Mouse (Mus musculus) heart, adult 8-10 months (tissue): ENCODE results near the gene Ifi209. TPM values are rescaled to one million over a fixed set of nuclear protein-coding genes. Genes with fewer than 3 reads are reported as not detected.
"Not testable (repeated sequence)": the region's sequence is repeated elsewhere in the genome, so short reads cannot be mapped to it uniquely, and the experiment has no call there.

Source experiments
- DNase-seq: peaks from one replicate; pipeline ENCODE4 v3.0.0; 2022; ENCODE audit warnings: low spot score
- microRNA-seq: library from miRNA; unstranded; fragments of <30 nt; microRNA quantifications from one replicate; pipeline ENCODE4 v1.2.0, GENCODE M21; 2022
- total RNA-seq, 4 experiments: library from RNA; stranded (reverse); gene quantifications; 2 replicates each; pipeline ENCODE4 v1.2.4; 2022

The Ifi209 gene
- total RNA-seq = under 1 TPM; 0.24 to 0.49 (median 0.34) TPM

GRCm38 (mm10) chr1:173630622-173631021 is at the start of gene Ifi209:
Gene Ifi209 (plus strand): TSS chr1:173630917.
- not testable (repeated sequence) for DNase-seq

- DNase-seq = not testable (repeated sequence)
These were observed 41.0 kb upstream of the Ifi209 start for GRCm38 (mm10) chr1:173589698-173590097.

DNA sequence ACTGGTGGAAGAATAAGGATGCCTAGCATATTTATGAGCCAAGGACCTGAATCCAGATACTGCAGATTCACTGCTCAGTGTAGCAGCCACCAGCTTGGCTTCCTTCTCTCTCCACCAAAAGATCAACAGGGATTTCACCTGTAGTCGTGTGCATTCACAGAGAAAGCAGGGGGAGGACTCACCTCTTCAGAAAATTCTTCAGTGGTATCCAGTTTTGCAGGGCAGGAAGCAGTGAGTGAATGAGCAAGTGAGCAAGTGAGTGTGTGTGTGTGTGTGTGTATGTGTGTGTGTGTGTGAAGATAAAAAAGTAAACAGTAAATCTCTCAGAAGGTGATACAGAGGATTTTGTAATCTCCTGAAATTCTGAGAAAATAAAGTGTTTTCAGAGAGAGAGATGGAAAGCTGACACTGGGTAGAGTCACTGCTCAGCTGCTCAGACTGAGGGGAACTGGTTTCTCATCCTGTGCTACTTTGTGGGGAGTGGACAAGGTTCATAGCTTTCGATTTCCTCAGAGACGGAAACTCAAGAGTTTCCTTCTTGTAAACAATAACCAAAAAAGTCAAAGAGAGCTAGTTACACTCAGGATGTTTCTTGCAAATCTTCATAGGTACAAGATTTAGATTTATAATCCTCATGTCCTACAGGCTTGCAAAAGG is 31.8 kb upstream of the Ifi209 start, which contains the start of gene Ifi213:
TSS of gene Ifi213 (minus strand) at position 437 of the 657 bp plus-strand sequence.
- DNase-seq = not testable (repeated sequence)

GRCm38 (mm10) chr1:173610291-173610690 is 20.4 kb upstream of the Ifi209 start:
- not testable (repeated sequence) for DNase-seq

DNA sequence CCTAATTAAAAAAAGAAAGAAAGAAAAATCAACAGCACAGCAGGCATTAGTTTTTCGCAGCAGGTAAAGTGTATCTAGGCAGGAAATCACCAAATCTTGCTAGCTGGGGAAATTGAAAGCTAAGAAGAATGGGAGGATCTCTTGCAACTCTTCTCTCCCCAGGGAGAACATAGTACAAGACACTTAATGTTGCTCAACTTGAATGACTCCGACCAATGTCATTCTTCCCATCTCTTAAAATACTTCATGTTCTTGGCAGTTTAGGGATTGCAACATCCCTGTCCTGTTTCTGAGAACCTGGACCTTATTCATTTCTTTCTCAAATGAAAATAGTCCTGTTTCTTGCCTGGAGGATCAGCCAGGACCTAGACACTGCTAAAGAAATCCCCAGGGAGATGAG is 8.5 kb upstream of the Ifi209 start:
- DNase-seq = peak; percentile 63

DNA sequence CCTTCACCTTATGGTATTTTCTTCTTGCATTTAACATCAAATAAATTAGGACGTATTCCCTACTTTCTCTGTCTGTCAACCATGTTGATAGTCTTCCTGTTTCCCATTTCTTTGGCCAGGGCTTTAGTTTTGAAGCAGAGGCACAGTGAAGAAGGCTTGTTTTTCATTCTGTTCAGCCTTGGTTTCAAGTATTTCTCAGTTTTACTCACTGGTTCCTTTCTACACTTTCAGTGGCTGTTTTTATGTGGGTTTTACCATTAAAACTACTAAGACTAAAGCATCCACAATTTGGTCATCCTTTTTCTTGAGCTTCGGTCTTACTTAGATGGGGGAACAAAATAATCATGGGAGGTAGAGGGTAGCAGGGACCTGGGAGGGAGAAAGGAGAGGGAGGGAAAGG is 6.7 kb upstream of the Ifi209 start:
- no peak for DNase-seq

DNA sequence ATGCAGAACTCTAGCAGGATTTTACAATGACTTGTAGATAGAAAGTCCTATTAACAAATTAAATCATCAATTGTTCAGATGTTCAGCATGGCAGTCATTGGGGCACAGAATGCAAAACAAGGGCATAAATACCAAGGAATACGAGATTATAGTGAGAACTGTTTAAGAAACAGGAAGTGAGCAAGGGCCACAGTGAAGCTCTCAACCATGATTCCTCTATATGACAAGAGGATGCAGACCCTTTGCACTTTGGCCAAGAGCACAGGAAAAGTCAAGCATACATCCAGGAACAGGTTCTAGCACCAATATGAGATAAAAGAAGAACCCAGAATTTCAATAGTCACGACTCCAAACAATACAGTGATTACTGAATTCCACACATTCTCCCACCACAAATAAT is 4.0 kb upstream of the Ifi209 start:
- no peak for DNase-seq

- no peak for DNase-seq
These were observed 3.4 kb downstream of the Ifi209 start for GRCm38 (mm10) chr1:173633969-173634645.

DNA sequence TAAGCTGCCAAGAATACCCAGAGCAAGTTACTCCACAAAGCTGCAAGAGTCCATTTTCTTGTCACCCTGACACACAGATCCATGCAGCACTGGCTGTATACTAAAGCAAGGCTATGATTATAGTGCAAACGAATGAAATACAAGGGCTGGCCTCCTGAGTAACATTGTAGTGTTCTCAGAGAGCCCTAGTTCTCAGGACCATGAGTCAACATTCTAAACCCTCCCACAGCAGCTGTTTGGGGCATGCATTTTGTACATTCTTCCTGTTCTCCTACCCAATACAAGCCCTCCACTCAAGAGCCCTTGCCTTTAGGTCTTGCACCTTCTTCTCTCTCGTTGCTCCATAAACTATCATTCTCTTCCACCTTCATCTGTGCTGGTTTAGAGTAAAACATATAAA is 14.7 kb downstream of the Ifi209 start:
- DNase-seq = no peak

- peak; percentile 4 for DNase-seq
These were observed 27.3 kb downstream of the Ifi209 start for GRCm38 (mm10) chr1:173657973-173658372.

GRCm38 (mm10) chr1:173673458-173674097 is 42.9 kb downstream of the Ifi209 start, which contains the start of gene Ifi208:
Gene Ifi208 (plus strand): TSS chr1:173673675.
- peak; percentile 3 for DNase-seq

GRCm38 (mm10) chr1:173678605-173679004 is 47.9 kb downstream of the Ifi209 start:
- not testable (repeated sequence) for DNase-seq

- DNase-seq = peak; percentile 2
These were observed 63.6 kb downstream of the Ifi209 start for GRCm38 (mm10) chr1:173694270-173694669.

Small RNAs within 50 kb of the gene (microRNA-seq; reads per million reads assigned to microRNA genes)
- not detected for gene Gm44339

Other genes starting within 250 kb of the Ifi209 start
- gene Ifi206, start 139.9 kb upstream of the Ifi209 start, total RNA-seq = under 1 TPM in 1 of 4 experiments, not detected in 3; 0.09 TPM
- gene Ifi214, start 95.0 kb upstream of the Ifi209 start, total RNA-seq = not detected
- under 1 TPM; 0.09 to 0.16 (median 0.14) TPM for gene Ifi213, start 31.6 kb upstream of the Ifi209 start, total RNA-seq
- 1 to 10 TPM in 1 of 4 experiments, under 1 TPM in 3; 0.75 to 1.2 (median 0.87) TPM for gene Ifi208, start 42.8 kb downstream of the Ifi209 start, total RNA-seq
- gene Ifi207, start 110.8 kb downstream of the Ifi209 start, total RNA-seq = 1 to 10 TPM; 4.4 to 7.6 (median 5.2) TPM
- gene Ifi204, start 136.0 kb downstream of the Ifi209 start, total RNA-seq = 1 to 10 TPM; 1.5 to 2.4 (median 1.9) TPM